Mouse (Mus musculus) liver (tissue): ENCODE results near the gene Gtf2a1l.

Experiments
- DNase-seq: peaks from one replicate; pipeline ENCODE4 v3.0.0-alpha.2; 2020; ENCODE audit warnings: mixed read lengths

Gene Gtf2a1l

GRCm38 (mm10) chr17:88658510-88658909 lies 9.9 kb upstream of the Gtf2a1l start:
- DNase-seq = no peak

- DNase-seq = no peak
These were observed 2.4 kb upstream of the Gtf2a1l start for GRCm38 (mm10) chr17:88666076-88666475.

DNA sequence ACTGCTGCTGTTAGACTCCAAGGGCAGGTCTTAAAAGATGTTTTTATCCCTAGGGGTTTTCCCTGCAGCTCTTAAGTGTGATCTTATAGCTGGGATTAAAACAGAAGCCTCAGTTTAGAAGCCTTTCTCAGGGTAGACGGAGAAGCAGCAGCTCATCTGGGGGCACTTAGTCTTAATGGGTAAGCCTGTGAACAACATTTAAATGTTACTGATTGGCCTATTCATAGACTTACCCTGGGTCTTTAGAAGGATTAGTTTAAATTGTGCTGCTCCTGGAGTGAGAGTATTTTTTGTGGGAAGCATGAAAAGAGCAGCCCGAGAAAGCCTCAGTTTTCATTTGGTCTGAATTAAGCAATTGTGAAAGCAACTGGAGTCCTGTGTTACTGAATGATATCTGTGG lies 1.5 kb downstream of the Gtf2a1l start:
- no peak for DNase-seq

DNA sequence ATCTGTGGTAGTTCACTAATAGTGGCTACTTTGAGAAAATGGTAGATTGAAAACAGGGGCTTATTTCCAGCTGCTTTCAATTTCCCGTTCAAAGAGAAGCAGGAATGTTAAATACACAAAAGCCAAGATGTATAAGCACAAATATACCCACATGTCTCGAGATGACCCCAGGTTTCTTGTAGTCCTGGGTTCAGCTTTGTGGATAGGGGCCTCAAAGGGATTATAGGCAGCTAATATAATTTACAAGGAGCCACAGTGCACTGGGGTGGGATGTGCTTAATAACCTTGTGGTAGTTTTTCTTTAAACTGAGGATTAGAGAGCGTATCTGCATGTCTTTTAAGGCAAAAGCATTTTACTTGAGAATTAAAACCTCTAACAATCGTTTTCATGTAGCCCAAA lies 2.3 kb downstream of the Gtf2a1l start:
- no peak for DNase-seq

DNA sequence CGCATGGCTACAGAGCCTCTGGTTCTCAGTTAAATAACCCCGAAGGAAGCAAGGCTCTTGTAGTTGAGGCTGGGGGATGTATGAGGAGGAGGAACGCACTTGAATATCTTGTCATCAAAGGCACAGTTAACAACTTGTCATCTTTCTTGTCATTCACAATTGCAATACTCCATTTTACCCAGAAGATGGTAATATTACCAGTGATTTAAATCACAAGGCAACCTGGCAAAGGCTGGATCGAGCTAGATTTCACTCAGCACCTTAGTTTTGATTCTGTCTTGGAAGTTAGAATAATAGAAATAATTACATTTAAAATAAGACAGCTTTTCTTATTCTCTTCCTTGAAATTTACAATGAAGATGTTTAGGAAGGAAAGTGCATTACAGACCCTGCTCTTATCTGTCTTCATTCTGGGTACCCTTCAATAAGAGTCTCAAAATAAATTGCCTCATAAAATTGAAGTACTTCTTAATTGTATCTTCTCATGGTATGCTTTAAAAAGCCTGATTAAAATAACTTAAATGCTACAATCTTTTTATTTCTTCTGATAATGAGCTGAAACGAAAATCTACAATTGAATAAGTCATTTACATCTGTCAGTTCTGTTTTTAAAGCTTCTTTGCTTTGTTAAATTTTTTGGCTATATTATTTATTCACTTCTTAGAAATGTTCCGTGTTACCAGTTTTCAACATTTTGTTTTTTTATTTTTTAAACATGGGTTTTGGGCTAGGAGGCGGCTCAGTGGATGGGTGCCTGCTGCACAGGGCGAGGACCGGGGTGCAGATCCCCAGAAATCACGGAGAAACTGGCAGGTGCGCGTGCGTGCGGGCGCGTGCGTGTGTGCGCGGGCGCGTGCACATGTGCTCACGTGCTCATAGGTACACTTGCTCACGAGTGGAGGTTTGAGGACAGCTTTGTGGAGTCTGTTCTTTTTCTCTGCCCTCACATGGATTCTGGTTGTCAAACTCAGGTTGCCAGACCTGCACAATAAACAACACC lies 7.2 kb downstream of the Gtf2a1l start:
- DNase-seq = no peak

- DNase-seq = no peak
These were observed 19.8 kb downstream of the Gtf2a1l start for GRCm38 (mm10) chr17:88688226-88688625.

- no peak for DNase-seq
These were observed 28.3 kb downstream of the Gtf2a1l start for GRCm38 (mm10) chr17:88696656-88697333.

DNA sequence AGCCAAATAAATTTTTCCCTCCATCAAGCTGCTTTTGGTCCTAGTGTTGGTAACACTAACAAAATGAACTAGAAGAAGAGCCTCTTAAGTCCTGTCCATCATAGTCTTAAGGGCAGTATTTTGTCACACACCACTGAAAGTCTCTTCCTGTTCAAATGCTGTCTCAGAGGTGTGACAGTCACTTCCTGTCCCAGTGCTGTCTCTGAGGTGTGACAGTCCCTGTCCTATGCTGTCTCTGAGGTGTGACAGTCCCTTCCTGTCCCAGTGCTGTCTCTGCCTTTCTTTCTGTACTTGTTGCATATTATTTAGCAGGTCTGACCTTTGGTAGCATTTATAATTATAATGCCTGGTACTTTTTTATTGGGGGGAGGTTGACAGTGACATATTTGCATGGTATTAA lies 32.4 kb downstream of the Gtf2a1l start:
- DNase-seq = no peak

DNA sequence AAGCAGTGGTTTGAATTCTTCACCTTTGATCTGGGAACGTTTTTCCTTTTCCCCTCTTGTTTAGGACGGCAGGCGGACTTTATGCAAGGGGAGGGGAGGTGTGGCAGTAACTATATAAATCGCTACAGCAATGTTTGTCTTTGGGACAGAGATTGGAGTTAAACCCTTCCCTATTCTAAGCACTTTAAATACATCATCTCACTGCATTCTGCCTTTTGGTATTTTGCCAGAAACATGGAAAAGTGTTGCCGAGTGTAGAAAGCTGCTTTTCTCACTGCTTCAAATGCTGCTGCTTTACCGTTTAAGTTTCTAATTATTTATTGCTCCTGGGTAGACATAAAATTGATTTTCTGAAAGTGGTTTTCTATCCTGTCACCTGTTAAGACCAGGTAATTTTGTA lies 33.9 kb downstream of the Gtf2a1l start:
- no peak for DNase-seq

DNA sequence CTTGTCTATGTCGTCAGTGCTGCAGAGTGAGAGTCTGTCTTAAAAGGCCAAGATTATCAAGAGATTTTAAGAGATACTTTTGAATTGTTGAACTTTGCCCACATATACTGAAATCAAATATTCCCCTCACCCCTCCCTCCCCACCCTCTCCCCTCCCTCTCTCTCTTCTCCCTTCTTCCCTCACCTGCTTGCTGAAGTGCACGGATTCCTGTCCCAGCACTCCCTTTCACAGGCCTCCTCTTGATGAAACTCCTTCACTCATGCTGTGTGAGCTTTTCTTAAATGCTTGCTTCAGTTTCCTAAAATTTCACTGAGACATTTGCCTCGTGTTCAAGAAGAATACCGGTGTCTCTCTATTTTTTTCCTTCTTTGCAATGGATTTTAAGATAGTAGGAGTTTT lies 34.7 kb downstream of the Gtf2a1l start:
- DNase-seq = no peak

DNA sequence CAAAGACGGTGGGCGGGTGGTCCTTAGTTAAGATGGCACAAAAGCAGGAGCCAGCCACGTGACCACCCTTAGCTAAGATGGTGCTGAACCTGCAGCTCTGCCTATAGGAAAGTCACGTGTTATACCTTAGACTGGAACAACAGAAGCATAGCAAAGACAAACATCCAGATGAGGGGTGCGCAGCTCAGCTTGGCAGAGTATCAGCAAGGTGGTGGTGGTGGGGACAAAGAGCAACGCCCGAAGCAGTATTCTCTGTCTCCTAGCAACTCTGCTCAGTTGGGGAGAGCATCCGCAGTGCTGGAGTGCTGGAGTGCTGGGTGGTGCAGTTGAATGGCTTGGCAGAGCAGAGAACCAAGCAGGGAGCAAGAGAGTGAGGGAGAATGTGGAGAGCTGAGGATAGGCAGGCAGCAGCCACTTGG lies 37.8 kb downstream of the Gtf2a1l start:
- no peak for DNase-seq

DNA sequence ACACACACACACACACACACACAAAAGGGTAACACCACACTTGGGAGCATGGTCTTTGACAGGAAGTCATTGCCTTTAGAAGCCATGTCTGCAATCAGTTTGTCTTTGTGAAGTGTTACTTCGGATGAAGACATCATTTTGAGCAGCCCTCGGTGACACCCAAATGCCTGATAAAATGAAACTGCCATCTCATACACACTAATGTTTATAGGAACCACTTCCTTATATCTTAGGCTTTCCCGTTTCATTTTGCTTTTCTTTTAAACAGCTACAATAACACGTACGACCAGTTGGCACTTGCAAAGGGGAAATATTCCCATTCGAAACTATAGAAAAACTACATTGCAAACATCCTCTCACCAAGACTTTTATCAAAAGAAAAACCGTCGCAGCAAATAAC lies 81.2 kb downstream of the Gtf2a1l start:
- DNase-seq = no peak

DNA sequence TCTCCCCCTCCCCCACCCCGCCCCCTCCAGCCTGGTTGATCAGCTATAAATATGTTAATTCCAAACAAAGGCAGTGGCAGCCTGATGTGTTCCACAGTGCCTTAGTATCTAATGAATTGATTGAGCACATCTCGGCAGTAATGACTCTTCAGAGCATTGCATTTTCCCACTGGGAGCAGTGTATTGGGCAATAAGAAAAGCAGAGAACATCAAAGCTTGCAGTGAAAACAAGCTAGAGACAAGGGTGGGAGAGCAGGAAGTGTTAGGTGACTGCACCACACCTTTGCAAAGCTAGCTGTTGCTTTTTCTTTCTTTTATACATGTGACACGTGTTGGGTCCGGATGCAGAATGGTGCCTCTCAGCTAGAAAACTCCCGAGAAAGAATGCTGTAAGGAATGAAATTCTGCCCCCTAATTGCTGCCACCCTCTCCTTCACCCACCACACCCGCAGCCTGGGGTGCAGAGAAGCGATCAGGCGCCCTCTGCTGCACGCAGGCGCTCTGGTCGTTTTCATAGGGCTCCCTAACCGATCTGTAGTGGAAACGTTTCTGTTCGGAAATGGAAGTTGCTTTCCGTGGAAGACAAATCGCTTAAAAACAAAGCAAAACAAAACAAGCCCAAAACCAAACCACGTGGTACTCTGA lies 84.5 kb downstream of the Gtf2a1l start:
- DNase-seq = peak; percentile 37

- DNase-seq = no peak
These were observed 85.0 kb downstream of the Gtf2a1l start for GRCm38 (mm10) chr17:88753472-88753857.

- DNase-seq = no peak
These were observed 87.3 kb downstream of the Gtf2a1l start for GRCm38 (mm10) chr17:88755776-88756175.

DNA sequence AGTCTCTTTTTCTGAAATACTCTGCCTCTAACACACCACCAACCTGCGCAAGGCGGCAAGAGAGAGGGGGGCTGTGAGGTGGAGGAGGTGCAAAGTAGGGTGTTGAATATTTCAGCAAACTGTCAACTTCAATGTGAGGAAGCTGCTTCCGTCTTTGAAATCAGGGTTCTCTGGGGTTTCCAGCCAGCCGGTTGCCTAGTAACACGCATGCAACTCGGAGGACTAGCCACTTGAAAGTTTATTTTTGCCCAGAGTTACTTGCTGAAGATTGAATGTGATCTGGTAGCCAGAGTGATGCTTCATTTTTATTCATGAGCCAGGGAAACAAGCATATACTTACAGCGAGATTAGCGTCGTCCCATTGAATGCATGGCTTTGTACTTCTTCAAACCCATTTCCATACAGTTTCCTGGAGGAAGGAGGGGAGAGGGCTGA lies 89.6 kb downstream of the Gtf2a1l start:
- no peak for DNase-seq

- DNase-seq = no peak
These were observed 95.1 kb downstream of the Gtf2a1l start for GRCm38 (mm10) chr17:88763396-88764135.

GRCm38 (mm10) chr17:88764136-88764485 lies 95.7 kb downstream of the Gtf2a1l start:
- DNase-seq = no peak
